Mouse (Mus musculus) forebrain, embryonic 11.5 days (tissue): ENCODE results near the gene Slc51b. TPM values are rescaled to one million over a fixed set of nuclear protein-coding genes. Genes with fewer than 3 reads are reported as not detected.

Source experiments
- ATAC-seq: fragments of 200-750 bp; cut with Nextera tagmentation; replicated peaks from 2 replicates; pipeline ENCODE4 v1.8.0; 2017; ENCODE audit warnings: moderate TSS enrichment; ENCODE audit not compliant: low FRiP score
- DNase-seq: peaks from one replicate; pipeline ENCODE4 v3.0.0-alpha.2; 2017; ENCODE audit warnings: low spot score
- H3K27ac ChIP-seq: fragments of 300-500 bp; sonication (generic); 2 replicates; pipeline ENCODE4 v1.5.1; 2014; ENCODE audit warnings: low read depth, low read length
- H3K27me3 ChIP-seq: fragments of 300-500 bp; sonication (generic); 2 replicates; pipeline ENCODE4 v1.6.1; 2014; ENCODE audit warnings: mild to moderate bottlenecking, low read length, mixed read lengths; ENCODE audit not compliant: control insufficient read depth, insufficient read depth
- H3K36me3 ChIP-seq: fragments of 300-500 bp; sonication (generic); 2 replicates; pipeline ENCODE4 v1.6.1; 2014; ENCODE audit warnings: mild to moderate bottlenecking, low read length, moderate library complexity, mixed read lengths; ENCODE audit not compliant: control insufficient read depth, insufficient read depth
- H3K4me1 ChIP-seq: fragments of 300-500 bp; sonication (generic); replicated peaks from 2 replicates; pipeline ENCODE4 v1.6.1; 2014; ENCODE audit warnings: low read length, mixed read lengths; ENCODE audit not compliant: control insufficient read depth, insufficient read depth
- H3K4me2 ChIP-seq: fragments of 300-500 bp; sonication (generic); 2 replicates; pipeline ENCODE4 v1.6.1; 2014; ENCODE audit warnings: low read depth, mild to moderate bottlenecking, low read length, moderate library complexity, mixed read lengths; ENCODE audit not compliant: severe bottlenecking
- H3K4me3 ChIP-seq: fragments of 300-500 bp; sonication (generic); 2 replicates; pipeline ENCODE4 v1.5.1; 2014; ENCODE audit warnings: low read depth, low read length
- H3K9ac ChIP-seq: fragments of 300-500 bp; sonication (generic); 2 replicates; pipeline ENCODE4 v1.6.1; 2014; ENCODE audit warnings: low read length
- H3K9me3 ChIP-seq: fragments of 300-500 bp; sonication (generic); 2 replicates; pipeline ENCODE4 v1.6.1; 2016; ENCODE audit warnings: low read length, mixed read lengths; ENCODE audit not compliant: control insufficient read depth
- WGBS: fragments of 180-500 bp; shearing (Covaris S2); extraction: QIAGEN DNeasy Blood & Tissue Kit; methylation state at CpG from one replicate; pipeline ENCODE4 v1.1.7; 2014; 5-methylcytosine and 5-hydroxymethylcytosine counted together
- polyA plus RNA-seq: library from polyadenylated mRNA; unstranded; fragments of >200 nt; fragmentation: Nextera tagmentation; extraction: Ambion mirVana; gene quantifications from 2 replicates; pipeline ENCODE4 v1.2.1, GENCODE M21; 2014

The Slc51b gene
- polyA plus RNA-seq, 1 experiment from 2014 or later: not detected

- no peaks in the 10 kb centered on the region for H3K27me3 ChIP-seq
- DNase-seq (no peak), ATAC-seq (no peak)
- no peaks in the 10 kb centered on the region for H3K9me3 ChIP-seq
- H3K9ac ChIP-seq: no peak overlapping the region
- no peaks in the 10 kb centered on the region for H3K4me1 ChIP-seq
- no peak overlapping the region for H3K27ac ChIP-seq
- H3K4me2 ChIP-seq: no peak overlapping the region
- no peak overlapping the region for H3K4me3 ChIP-seq
- 84% methylated on average over 5 of the region's 5 CpGs for WGBS
- H3K36me3 ChIP-seq: no peaks in the 10 kb centered on the region; the same call in 1 of the 2 replicates
These were observed 48.1 kb downstream of the Slc51b start for GRCm38 (mm10) chr9:65374468-65375162.

GRCm38 (mm10) chr9:65372449-65372848 lies 50.3 kb downstream of the Slc51b start:
- no peak for DNase-seq
- H3K27me3 ChIP-seq: no peaks in the 10 kb centered on the region
- no peak overlapping the region for H3K9ac ChIP-seq
- no peak for ATAC-seq
- H3K4me2 ChIP-seq: no peak overlapping the region
- no peaks in the 10 kb centered on the region for H3K4me1 ChIP-seq
- no peak overlapping the region for H3K27ac ChIP-seq
- no peaks in the 10 kb centered on the region for H3K9me3 ChIP-seq
- no peak overlapping the region for H3K4me3 ChIP-seq
- WGBS: 76% methylated on average over 4 of the region's 4 CpGs
- no peaks in the 10 kb centered on the region; the same call in 1 of the 2 replicates for H3K36me3 ChIP-seq

- H3K4me1 ChIP-seq: no peaks in the 10 kb centered on the region
These were observed 51.0 kb downstream of the Slc51b start for GRCm38 (mm10) chr9:65371756-65372155.

GRCm38 (mm10) chr9:65365721-65366120 lies 57.0 kb downstream of the Slc51b start:
- Histone ChIP-seq H3K9ac (no peak overlapping the region), H3K27me3 (no peaks in the 10 kb centered on the region), H3K9me3 (no peaks in the 10 kb centered on the region), H3K4me3 (no peak overlapping the region), H3K4me1 (no peaks in the 10 kb centered on the region), H3K4me2 (no peak overlapping the region), H3K27ac (no peak overlapping the region), H3K36me3 (no peaks in the 10 kb centered on the region; the same call in 1 of the 2 replicates)
- 94% methylated on average over 7 of the region's 7 CpGs for WGBS
- DNase-seq (no peak), ATAC-seq (no peak)

More at GRCm38 (mm10) chr9:65371756-65372155, 51.0 kb downstream of the Slc51b start:
- Histone ChIP-seq H3K9me3 (no peaks in the 10 kb centered on the region), H3K27ac (no peak overlapping the region), H3K27me3 (no peaks in the 10 kb centered on the region), H3K36me3 (no peaks in the 10 kb centered on the region; the same call in 1 of the 2 replicates), H3K4me3 (no peak overlapping the region), H3K9ac (no peak overlapping the region), H3K4me2 (no peak overlapping the region)
- 82% methylated on average over 24 of the region's 24 CpGs for WGBS
- DNase-seq (no peak), ATAC-seq (no peak)

GRCm38 (mm10) chr9:65363684-65364083 lies 59.1 kb downstream of the Slc51b start:
- H3K27ac ChIP-seq: no peak overlapping the region
- no peaks in the 10 kb centered on the region for H3K9me3 ChIP-seq
- no peak overlapping the region for H3K4me3 ChIP-seq
- no peaks in the 10 kb centered on the region for H3K27me3 ChIP-seq
- H3K4me1 ChIP-seq: no peaks in the 10 kb centered on the region
- H3K9ac ChIP-seq: no peak overlapping the region
- ATAC-seq (no peak), DNase-seq (no peak)
- no peak overlapping the region for H3K4me2 ChIP-seq
- WGBS: 76% methylated on average over 9 of the region's 9 CpGs
- peaks cover 2% of the 10 kb centered on the region; the same call in 1 of the 2 replicates for H3K36me3 ChIP-seq

Other genes with a start within 250 kb of the Slc51b start
- gene Parp16, start 227.6 kb downstream of the Slc51b start, polyA plus RNA-seq: 5.4 and 6.6 TPM in 2 replicates
- 0.52 and 0.92 TPM in 2 replicates for gene Cilp, start 157.8 kb downstream of the Slc51b start, polyA plus RNA-seq
- gene Clpx, start 128.7 kb downstream of the Slc51b start, polyA plus RNA-seq: 50.6 and 51.3 TPM in 2 replicates
- 13.1 and 15.6 TPM in 2 replicates for gene Pdcd7, start 76.9 kb downstream of the Slc51b start, polyA plus RNA-seq
- gene Ubap1l, start 61.9 kb downstream of the Slc51b start, polyA plus RNA-seq: 0.52 and 0.73 TPM in 2 replicates
- 0.29 and 0.48 TPM in 2 replicates for gene Kbtbd13, start 31.3 kb downstream of the Slc51b start, polyA plus RNA-seq
- 6.7 and 7.2 TPM in 2 replicates for gene Rasl12, start 24.4 kb downstream of the Slc51b start, polyA plus RNA-seq
- gene Mtfmt, start 12.8 kb upstream of the Slc51b start, polyA plus RNA-seq: 19.6 and 20.4 TPM in 2 replicates
- gene Spg21, start 38.0 kb upstream of the Slc51b start, polyA plus RNA-seq: 95.5 and 110 TPM in 2 replicates
- gene Ankdd1a, start 97.2 kb upstream of the Slc51b start, polyA plus RNA-seq: 0.20 TPM in 1 of 2 replicates, not detected in the other
- gene Plekho2, start 157.1 kb upstream of the Slc51b start, polyA plus RNA-seq: 8.3 and 8.8 TPM in 2 replicates
- 26.2 and 31.8 TPM in 2 replicates for gene Pif1, start 164.2 kb upstream of the Slc51b start, polyA plus RNA-seq
- gene Rbpms2, start 206.7 kb upstream of the Slc51b start, polyA plus RNA-seq: 20.3 and 23.6 TPM in 2 replicates
- 208 and 218 TPM in 2 replicates for gene Oaz2, start 245.0 kb upstream of the Slc51b start, polyA plus RNA-seq